27 mouse cellular contexts compared by ENCODE assay signal in the genomic region with DNA sequence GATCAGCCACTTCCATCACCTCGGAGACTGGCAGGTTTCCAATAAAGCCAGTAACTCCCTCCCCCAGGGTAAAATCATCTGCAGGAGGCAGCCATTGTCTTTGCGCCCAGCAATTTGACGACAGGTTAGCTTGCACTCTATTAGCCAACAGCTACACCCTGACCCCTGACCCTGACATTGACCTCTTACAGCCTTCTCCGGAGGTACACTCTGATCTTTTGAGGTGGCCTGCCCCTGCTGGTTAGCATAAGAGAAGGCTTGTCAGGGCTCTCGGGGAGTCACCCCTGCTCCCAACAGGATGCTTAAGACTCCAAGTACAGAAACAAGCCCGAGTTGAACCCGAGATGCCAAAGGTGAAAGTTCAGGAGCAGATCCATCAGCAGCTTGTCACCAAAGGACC.
DNase-seq lines count a peak whose midpoint lies in the region; ATAC-seq and TF ChIP-seq lines count a peak whose summit lies in the region.
"Had no signal": no experiment of that assay in that cellular context is flagged by ENCODE, and none has a peak within 500 bp of the region (broad histone marks: within the 10 kb centered on the region; RNA-seq: fewer than 3 reads in every experiment).

No protein-coding gene starts in this region.

- ATAC-seq in forebrain, embryonic 16.5 days, result no peak
- ATAC-seq: forebrain, embryonic 15.5 days; hindbrain, embryonic 16.5 days; intestine, embryonic 16.5 days had no signal

- H3K9me3 ChIP-seq in limb, embryonic 10.5 days (replicated peaks), result no peaks in the 10 kb centered on the region
- H3K9me3 ChIP-seq in forebrain, embryonic 16.5 days (ENCODE audit: control insufficient read depth, low read length), result 0 out of 2 replicates have a peak, but pooled peaks cover 2% of the 10 kb centered on the region
- H3K9me3 ChIP-seq: embryonic facial prominence, embryonic 15.5 days; forebrain, embryonic 15.5 days; heart, embryonic 15.5 days; liver, embryonic 15.5 days; midbrain, embryonic 12.5 days; neural tube, embryonic 13.5 days; stomach, embryonic 15.5 days had no signal

- 35% methylated on average over 7 of the region's 7 CpGs for WGBS in liver, adult 2 months
- WGBS in limb, embryonic 10.5 days, result 10% methylated on average over 7 of the region's 7 CpGs
- WGBS in forebrain, embryonic 16.5 days, result 29% methylated on average over 7 of the region's 7 CpGs

- TF ChIP-seq CTCF in liver, adult 2 months (IDR thresholded peaks at IDR 0.05; ENCODE audit: low read depth, low read length), result no peak
- TF ChIP-seq CTCF in brain, embryonic 14.5 days (IDR thresholded peaks at IDR 0.05; ENCODE audit: borderline replicate concordance, extremely low read depth, insufficient read depth, insufficient read length), result no peak
- TF ChIP-seq CTCF in left cerebral cortex, adult 2 months (IDR thresholded peaks at IDR 0.05), result no peak

- no peak overlapping the region for H3K4me2 ChIP-seq in forebrain, embryonic 16.5 days (ENCODE audit: low read length)
- H3K4me2 ChIP-seq: embryonic facial prominence, embryonic 15.5 days; forebrain, embryonic 15.5 days; heart, embryonic 15.5 days; liver, embryonic 15.5 days; midbrain, embryonic 12.5 days; neural tube, embryonic 13.5 days; stomach, embryonic 15.5 days had no signal

- H3K4me3 ChIP-seq in liver, adult 2 months (ENCODE audit: insufficient read depth, low read depth, low read length), result no peak overlapping the region
- no peak overlapping the region for H3K4me3 ChIP-seq in limb, embryonic 10.5 days
- no peak overlapping the region for H3K4me3 ChIP-seq in forebrain, embryonic 16.5 days (replicated peaks; ENCODE audit: low read length)
- no peak overlapping the region for H3K4me3 ChIP-seq in left cerebral cortex, adult 2 months
- H3K4me3 ChIP-seq: embryonic facial prominence, embryonic 15.5 days; forebrain, embryonic 15.5 days; heart, embryonic 15.5 days; layer of hippocampus, adult 2 months; liver, embryonic 15.5 days; midbrain, embryonic 12.5 days; neural tube, embryonic 13.5 days; stomach, embryonic 15.5 days had no signal

- no peaks in the 10 kb centered on the region for H3K4me1 ChIP-seq in liver, adult 2 months (ENCODE audit: control insufficient read depth, insufficient read depth, low read length)
- H3K4me1 ChIP-seq in limb, embryonic 10.5 days, result peaks cover 21% of the 10 kb centered on the region
- no peaks in the 10 kb centered on the region for H3K4me1 ChIP-seq in forebrain, embryonic 16.5 days (replicated peaks; ENCODE audit: control insufficient read depth, insufficient read depth, low read length)
- H3K4me1 ChIP-seq: embryonic facial prominence, embryonic 15.5 days; forebrain, embryonic 15.5 days; liver, embryonic 15.5 days; midbrain, embryonic 12.5 days; stomach, embryonic 15.5 days had no signal

- H3K27ac ChIP-seq in liver, adult 2 months (replicated peaks; ENCODE audit: insufficient read depth, low read depth, low read length), result no peak overlapping the region
- no peak overlapping the region for H3K27ac ChIP-seq in limb, embryonic 10.5 days
- no peak overlapping the region for H3K27ac ChIP-seq in forebrain, embryonic 16.5 days (ENCODE audit: low read length)
- no peak overlapping the region for H3K27ac ChIP-seq in left cerebral cortex, adult 2 months
- H3K27ac ChIP-seq: embryonic facial prominence, embryonic 15.5 days; forebrain, embryonic 15.5 days; heart, embryonic 15.5 days; layer of hippocampus, adult 2 months; liver, embryonic 15.5 days; macrophage; midbrain, embryonic 12.5 days; neural tube, embryonic 13.5 days; stomach, embryonic 15.5 days had no signal

- H3K9ac ChIP-seq in liver, adult 2 months (ENCODE audit: low read depth, low read length), result no peak overlapping the region
- no peak overlapping the region for H3K9ac ChIP-seq in forebrain, embryonic 16.5 days (replicated peaks; ENCODE audit: low read depth, low read length)
- H3K9ac ChIP-seq: embryonic facial prominence, embryonic 15.5 days; forebrain, embryonic 15.5 days; heart, embryonic 15.5 days; liver, embryonic 15.5 days; midbrain, embryonic 12.5 days; neural tube, embryonic 13.5 days; stomach, embryonic 15.5 days had no signal

- H3K36me3 ChIP-seq in liver, adult 2 months (ENCODE audit: control insufficient read depth, insufficient read depth, low read length), result no peaks in the 10 kb centered on the region
- H3K36me3 ChIP-seq in limb, embryonic 10.5 days, result no peaks in the 10 kb centered on the region
- no peaks in the 10 kb centered on the region for H3K36me3 ChIP-seq in forebrain, embryonic 16.5 days (ENCODE audit: control insufficient read depth, insufficient read depth)
- H3K36me3 ChIP-seq: embryonic facial prominence, embryonic 15.5 days; forebrain, embryonic 15.5 days; heart, embryonic 15.5 days; liver, embryonic 15.5 days; midbrain, embryonic 12.5 days; neural tube, embryonic 13.5 days; stomach, embryonic 15.5 days had no signal

- intact Hi-C loops in left cerebral cortex, adult 2 months (cut with DNase I), result no loop called here

- H3K79me2 ChIP-seq in liver, adult 2 months (ENCODE audit: control insufficient read depth, insufficient read depth, low read length), result no peaks in the 10 kb centered on the region

- no peak for TF ChIP-seq POLR2A in liver, adult 2 months (IDR thresholded peaks at IDR 0.05; ENCODE audit: extremely low read depth, insufficient read depth, low read length)
- no peak for TF ChIP-seq POLR2A in brain, embryonic 14.5 days (IDR thresholded peaks at IDR 0.05; ENCODE audit: borderline replicate concordance, extremely low read depth, insufficient read depth, insufficient read length, poor library complexity, severe bottlenecking)

- DNase-seq in liver, adult 2 months (ENCODE audit: extremely low read depth, low read depth, low spot score), result peak; percentile 14
- DNase-seq in liver (no peak), ES-CJ7 (ENCODE audit: low read depth, low spot score) (peak; percentile 90)
- peak; percentile 11 for DNase-seq in brain, embryonic 14.5 days (ENCODE audit: low read depth)
- DNase-seq in limb, embryonic 10.5 days (ENCODE audit: low spot score), result peak; percentile 37
- no peak for DNase-seq in ovary, adult 18-20 months (ENCODE audit: low spot score)
- no peak for DNase-seq in left cerebral cortex, adult 2 months (ENCODE audit: extremely low spot score in 1 of 2, low spot score in 2 of 2)
- DNase-seq: adrenal gland, postnatal 25 days; cerebellum, adult 11-12 months; gastrocnemius, postnatal 36 days; heart, postnatal 36 days; kidney, postnatal 25 days; right cerebral cortex, adult 18-20 months; right cerebral cortex, postnatal 4 days; thymus, postnatal 4 days had no signal

- no peaks in the 10 kb centered on the region for H3K27me3 ChIP-seq in liver, adult 2 months (ENCODE audit: control insufficient read depth, insufficient read depth, low read length)
- H3K27me3 ChIP-seq in limb, embryonic 10.5 days (ENCODE audit: low read depth, poor library complexity, severe bottlenecking), result peaks cover 16% of the 10 kb centered on the region
- no peaks in the 10 kb centered on the region for H3K27me3 ChIP-seq in forebrain, embryonic 16.5 days (replicated peaks; ENCODE audit: control insufficient read depth, insufficient read depth, low read length)
- H3K27me3 ChIP-seq: embryonic facial prominence, embryonic 15.5 days; forebrain, embryonic 15.5 days; heart, embryonic 15.5 days; liver, embryonic 15.5 days; neural tube, embryonic 13.5 days; stomach, embryonic 15.5 days had no signal

Comparison
In these comparisons a context has a peak if more than half of its experiments do, and no peak if none do; other contexts are left out.
1. DNase-seq: peak in liver, adult 2 months (single experiment), ES-CJ7 (single experiment), brain, embryonic 14.5 days (single experiment) and limb, embryonic 10.5 days (single experiment); none in liver (single experiment), ovary, adult 18-20 months (single experiment) and left cerebral cortex, adult 2 months (0 of 2).